Mouse (Mus musculus) liver, embryonic 13.5 days (tissue): ENCODE results near the gene Nxn. TPM values are rescaled to one million over a fixed set of nuclear protein-coding genes. Genes with fewer than 3 reads are reported as not detected.

Experiments used
- ATAC-seq: fragments of 200-750 bp; cut with Nextera tagmentation; 2 replicates; pipeline ENCODE4 v1.8.0; 2017; ENCODE audit warnings: low read depth, mild to moderate bottlenecking, moderate number of reproducible peaks, moderate library complexity
- DNase-seq: peaks from one replicate; pipeline ENCODE4 v3.0.0; 2022
- H3K27ac ChIP-seq: fragments of 300-500 bp; sonication (generic); 2 replicates; pipeline ENCODE4 v1.5.1; 2015; ENCODE audit warnings: moderate library complexity, mild to moderate bottlenecking, inconsistent platforms
- H3K27me3 ChIP-seq: fragments of 300-500 bp; sonication (generic); 2 replicates; pipeline ENCODE4 v1.6.1; 2015; ENCODE audit warnings: mild to moderate bottlenecking, inconsistent platforms
- H3K36me3 ChIP-seq: fragments of 300-500 bp; sonication (generic); 2 replicates; pipeline ENCODE4 v1.6.1; 2015; ENCODE audit warnings: mild to moderate bottlenecking, inconsistent platforms
- H3K4me1 ChIP-seq: fragments of 300-500 bp; sonication (generic); replicated peaks from 2 replicates; pipeline ENCODE4 v1.6.1; 2015; ENCODE audit warnings: inconsistent platforms
- H3K4me2 ChIP-seq: fragments of 300-500 bp; sonication (generic); 2 replicates; pipeline ENCODE4 v1.6.1; 2015; ENCODE audit warnings: inconsistent platforms, mild to moderate bottlenecking, moderate library complexity
- H3K4me3 ChIP-seq: fragments of 300-500 bp; sonication (generic); replicated peaks from 2 replicates; pipeline ENCODE4 v1.5.1; 2015; ENCODE audit warnings: mild to moderate bottlenecking, inconsistent platforms
- H3K9ac ChIP-seq: fragments of 300-500 bp; sonication (generic); 2 replicates; pipeline ENCODE4 v1.6.1; 2015; ENCODE audit warnings: mild to moderate bottlenecking, inconsistent platforms
- H3K9me3 ChIP-seq: fragments of 300-500 bp; sonication (generic); replicated peaks from 2 replicates; pipeline ENCODE4 v1.6.1; 2016; ENCODE audit warnings: inconsistent platforms
- WGBS: fragments of 180-500 bp; shearing (Covaris S2); methylation state at CpG from one replicate; pipeline ENCODE4 v1.1.7; 2015; ENCODE audit not compliant: insufficient replicate concordance; 5-methylcytosine and 5-hydroxymethylcytosine counted together
- polyA plus RNA-seq: library from polyadenylated mRNA; unstranded; fragments of >200 nt; fragmentation: Nextera tagmentation; extraction: Ambion mirVana; gene quantifications from 2 replicates; pipeline ENCODE4 v1.2.1, GENCODE M21; 2015

The Nxn gene
- polyA plus RNA-seq, 1 experiment from 2014 or later, result 3.2 TPM

DNA sequence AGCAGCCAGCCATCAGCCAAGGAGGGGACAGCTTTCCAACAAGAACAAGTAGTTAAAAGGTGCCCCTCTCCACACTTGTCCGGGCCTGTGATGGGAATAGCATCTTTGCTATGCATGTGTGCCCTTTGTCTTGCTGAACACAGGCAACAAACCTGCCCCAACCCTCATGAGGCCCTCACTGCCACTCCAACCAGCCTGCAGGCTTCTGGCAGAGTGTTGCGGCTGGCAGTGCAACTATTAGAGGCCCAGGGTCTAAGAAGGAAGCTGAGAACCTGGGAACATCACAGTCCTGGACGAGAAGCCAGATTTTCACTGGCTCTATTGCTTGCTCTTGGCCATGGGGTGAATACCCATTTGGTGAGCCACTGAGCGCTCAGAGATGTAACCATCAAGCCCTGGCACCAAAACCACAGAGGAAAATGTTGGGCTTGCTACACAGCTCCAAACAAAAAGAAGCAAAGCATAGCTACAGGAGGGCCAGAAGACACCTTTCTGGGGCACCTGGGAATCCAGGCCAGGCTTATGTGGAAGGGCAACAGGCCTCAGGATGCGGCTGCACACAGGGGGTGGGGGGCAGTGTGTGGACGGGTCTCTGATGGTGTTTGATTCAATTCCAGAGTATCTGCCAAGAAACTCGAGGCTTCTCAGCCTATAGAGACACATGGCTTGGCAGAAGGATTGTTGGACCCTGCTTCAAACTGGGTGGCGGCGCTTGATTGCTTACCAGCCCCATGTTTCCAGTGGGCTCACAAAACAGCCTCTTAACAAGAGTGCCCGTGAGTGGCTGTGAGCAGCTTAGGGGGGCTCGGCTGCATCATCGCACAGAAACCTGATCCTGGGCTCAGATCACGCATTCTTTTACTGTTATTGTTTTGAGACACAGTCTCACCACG, 119.7 kb downstream of the Nxn start:
- Histone ChIP-seq H3K9me3 (no peaks in the 10 kb centered on the region), H3K27ac (no peak overlapping the region), H3K36me3 (no peaks in the 10 kb centered on the region), H3K4me1 (no peaks in the 10 kb centered on the region), H3K4me3 (no peak overlapping the region), H3K27me3 (no peaks in the 10 kb centered on the region), H3K4me2 (no peak overlapping the region), H3K9ac (no peak overlapping the region)
- ATAC-seq (no peak), DNase-seq (no peak)
- 62% methylated on average over 14 of the region's 14 CpGs for WGBS

DNA sequence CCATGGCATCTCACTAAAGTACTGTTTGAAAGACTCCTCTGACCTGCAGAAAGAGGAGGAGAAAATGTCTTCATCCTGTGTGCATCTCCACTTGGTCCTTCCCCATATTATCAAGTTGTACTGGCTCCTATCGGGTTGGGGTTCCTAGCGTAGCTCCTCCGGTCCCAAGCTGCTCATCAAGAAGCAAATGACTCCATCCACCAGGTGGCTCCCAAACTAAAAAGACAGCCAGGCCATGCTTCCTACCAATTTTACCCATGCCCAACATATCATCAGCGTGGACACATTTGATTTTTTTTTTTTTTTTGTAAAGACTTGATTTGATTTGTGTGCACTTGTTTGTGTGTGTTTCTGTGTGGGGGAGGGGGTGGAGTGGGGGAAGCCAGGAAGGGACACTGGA, 126.5 kb downstream of the Nxn start:
- H3K4me2 ChIP-seq, result no peak overlapping the region
- WGBS, result 76% methylated on average over 4 of the region's 4 CpGs
- no peak overlapping the region for H3K27ac ChIP-seq
- DNase-seq, result no peak
- no peaks in the 10 kb centered on the region for H3K4me1 ChIP-seq
- ATAC-seq, result no peak
- no peak overlapping the region for H3K4me3 ChIP-seq
- no peaks in the 10 kb centered on the region for H3K9me3 ChIP-seq
- no peaks in the 10 kb centered on the region for H3K36me3 ChIP-seq
- no peak overlapping the region for H3K9ac ChIP-seq
- no peaks in the 10 kb centered on the region for H3K27me3 ChIP-seq

DNA sequence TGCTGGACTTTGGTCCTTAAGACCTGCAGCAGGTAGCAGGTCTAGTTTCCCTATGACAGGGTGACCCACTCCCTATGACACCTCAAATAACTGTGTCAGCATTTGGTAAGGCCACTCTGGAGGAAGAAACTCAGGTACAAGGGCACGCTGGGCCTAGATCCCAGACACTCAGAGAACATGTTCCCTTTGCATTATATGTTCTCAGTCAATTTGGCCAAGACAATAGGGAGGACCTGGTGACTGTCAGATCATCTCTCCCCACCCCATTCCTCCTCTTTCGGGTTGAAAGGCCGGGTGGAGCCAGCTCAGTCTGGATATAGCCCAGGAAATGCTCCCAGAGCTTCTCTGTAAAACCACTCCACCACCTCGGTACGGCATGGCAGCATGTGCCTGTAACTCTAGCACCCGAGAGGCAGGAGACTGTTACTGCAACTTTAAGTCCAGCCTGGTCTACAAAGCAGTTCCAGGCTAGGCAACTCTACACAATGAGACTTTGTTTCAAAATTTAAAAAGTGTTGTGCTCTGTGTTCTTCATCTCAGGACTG, 130.3 kb downstream of the Nxn start:
- Histone ChIP-seq H3K4me3 (no peak overlapping the region), H3K9ac (no peak overlapping the region), H3K27ac (no peak overlapping the region), H3K4me2 (no peak overlapping the region), H3K9me3 (no peaks in the 10 kb centered on the region), H3K27me3 (no peaks in the 10 kb centered on the region), H3K36me3 (no peaks in the 10 kb centered on the region), H3K4me1 (no peaks in the 10 kb centered on the region)
- WGBS, result 65% methylated on average over 6 of the region's 6 CpGs
- no peak for DNase-seq
- no peak for ATAC-seq

DNA sequence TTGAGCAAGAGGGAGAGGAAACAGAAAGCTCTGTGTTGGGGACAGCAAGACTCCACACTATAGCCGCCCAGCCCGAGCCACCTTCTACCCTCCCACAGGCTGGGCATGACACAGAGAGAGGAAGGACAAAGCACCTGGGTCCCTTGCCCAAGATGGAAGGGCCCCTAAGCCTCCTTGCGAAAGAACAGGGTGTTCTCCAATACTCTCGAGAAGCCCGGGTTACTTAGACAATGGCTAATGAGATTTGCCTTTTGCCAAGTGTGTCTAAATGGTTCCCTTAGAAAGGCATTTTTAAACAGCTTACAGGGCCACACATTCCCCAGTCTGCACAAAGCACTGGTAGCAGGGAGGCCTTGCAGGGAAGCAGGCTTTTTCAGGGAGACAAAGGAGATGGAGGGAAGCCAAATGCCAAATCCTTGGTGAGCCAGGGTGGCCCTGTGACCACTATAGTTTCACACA, 130.9 kb downstream of the Nxn start:
- H3K9ac ChIP-seq, result no peak overlapping the region
- H3K9me3 ChIP-seq, result no peaks in the 10 kb centered on the region
- H3K4me1 ChIP-seq, result no peaks in the 10 kb centered on the region
- no peak overlapping the region for H3K4me2 ChIP-seq
- ATAC-seq, result no peak
- WGBS, result 62% methylated on average over 5 of the region's 5 CpGs
- no peaks in the 10 kb centered on the region for H3K27me3 ChIP-seq
- DNase-seq, result no peak
- H3K36me3 ChIP-seq, result no peaks in the 10 kb centered on the region
- no peak overlapping the region for H3K27ac ChIP-seq
- H3K4me3 ChIP-seq, result no peak overlapping the region

DNA sequence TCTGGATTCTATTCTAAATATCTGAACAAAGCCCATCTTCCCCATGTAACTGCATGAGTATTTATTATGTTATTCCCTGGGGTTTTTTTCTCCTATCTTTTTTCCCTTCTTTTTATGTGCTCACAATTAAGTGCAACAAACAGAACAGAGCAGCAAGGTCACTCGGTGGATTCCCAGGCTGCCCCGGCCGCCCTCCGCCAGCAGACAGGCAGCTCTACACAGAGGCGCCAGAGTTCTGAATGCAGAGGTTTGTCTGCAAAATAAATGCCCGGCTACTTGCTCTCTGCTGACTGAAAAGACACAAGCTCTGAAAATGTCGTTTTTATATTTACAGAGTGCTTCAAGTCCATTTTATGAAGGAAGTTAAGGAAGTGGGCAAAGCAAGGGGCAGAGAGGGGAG, 131.4 kb downstream of the Nxn start:
- Histone ChIP-seq H3K9ac (no peak overlapping the region), H3K9me3 (no peaks in the 10 kb centered on the region), H3K4me1 (no peaks in the 10 kb centered on the region), H3K27me3 (no peaks in the 10 kb centered on the region), H3K27ac (no peak overlapping the region), H3K36me3 (no peaks in the 10 kb centered on the region), H3K4me2 (no peak overlapping the region), H3K4me3 (no peak overlapping the region)
- DNase-seq (no peak), ATAC-seq (no peak)
- WGBS, result 66% methylated on average over 7 of the region's 7 CpGs

DNA sequence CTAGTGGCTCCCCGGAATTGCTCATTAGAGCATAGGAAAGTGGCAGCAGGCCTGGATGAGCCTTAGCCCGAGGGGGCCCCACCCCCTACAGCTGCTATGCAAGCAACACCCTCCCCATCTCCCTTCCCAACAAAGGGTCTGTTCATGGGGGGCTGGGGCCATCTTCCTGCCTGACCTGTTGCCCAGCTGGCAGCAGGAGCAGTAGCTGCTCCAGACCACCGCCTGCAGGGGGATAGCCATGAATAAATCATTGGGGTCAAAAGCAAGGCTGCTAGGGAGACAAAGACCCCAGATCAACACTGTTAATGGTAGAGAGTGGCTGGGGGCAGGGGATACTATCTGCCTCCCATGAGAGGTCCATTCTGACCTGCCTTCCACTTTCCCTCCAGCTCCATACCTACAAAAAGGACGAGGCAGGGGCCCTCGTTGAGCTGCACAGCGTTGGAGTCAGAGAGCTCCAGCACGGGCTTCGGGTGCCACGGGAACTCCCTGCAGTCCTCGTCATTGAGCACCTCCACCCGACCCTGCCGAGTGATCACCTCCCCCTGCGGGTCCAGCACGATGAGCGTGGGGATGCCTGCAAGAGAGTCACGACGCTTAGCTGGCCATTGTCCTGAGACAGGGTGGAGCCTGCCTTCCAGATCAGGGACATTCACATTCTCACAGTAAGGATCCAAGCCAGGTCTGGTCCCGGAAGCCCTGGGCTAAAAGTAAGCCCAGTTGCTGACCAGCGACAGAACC, 136.2 kb downstream of the Nxn start:
- no peak overlapping the region for H3K4me3 ChIP-seq
- H3K9me3 ChIP-seq, result no peaks in the 10 kb centered on the region
- H3K4me1 ChIP-seq, result peaks cover 11% of the 10 kb centered on the region; the same call in 1 of the 2 replicates
- 52% methylated on average over 19 of the region's 19 CpGs for WGBS
- no peak overlapping the region for H3K4me2 ChIP-seq
- DNase-seq (no peak), ATAC-seq (no peak)
- H3K27me3 ChIP-seq, result no peaks in the 10 kb centered on the region
- H3K27ac ChIP-seq, result no peak overlapping the region
- no peak overlapping the region for H3K9ac ChIP-seq
- no peaks in the 10 kb centered on the region for H3K36me3 ChIP-seq

DNA sequence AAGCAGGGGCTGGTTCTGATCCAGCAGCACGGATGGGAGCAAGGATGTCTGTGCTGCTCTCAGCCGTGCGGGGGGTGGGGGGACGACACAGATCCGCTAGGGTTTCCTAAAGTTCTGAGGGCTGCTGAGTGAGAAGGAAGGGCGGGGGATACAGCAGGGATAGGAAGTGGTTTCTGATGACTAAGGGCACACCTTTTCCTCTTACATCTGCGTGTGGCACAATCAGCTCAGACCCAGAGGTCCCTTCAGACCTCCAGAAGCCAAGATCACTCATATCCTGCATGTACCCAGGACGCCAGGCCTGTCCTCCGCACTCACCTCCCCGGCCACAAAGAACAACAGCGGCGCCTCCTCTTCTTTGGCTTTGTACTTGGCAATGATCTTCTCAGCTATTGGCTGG, 137.7 kb downstream of the Nxn start:
- H3K9ac ChIP-seq, result no peak overlapping the region
- ATAC-seq (no peak), DNase-seq (no peak)
- no peaks in the 10 kb centered on the region for H3K36me3 ChIP-seq
- no peak overlapping the region for H3K27ac ChIP-seq
- H3K4me1 ChIP-seq, result peaks cover 11% of the 10 kb centered on the region; the same call in 1 of the 2 replicates
- no peaks in the 10 kb centered on the region for H3K27me3 ChIP-seq
- H3K4me3 ChIP-seq, result no peak overlapping the region
- no peaks in the 10 kb centered on the region for H3K9me3 ChIP-seq
- H3K4me2 ChIP-seq, result no peak overlapping the region
- 27% methylated on average over 12 of the region's 12 CpGs for WGBS

DNA sequence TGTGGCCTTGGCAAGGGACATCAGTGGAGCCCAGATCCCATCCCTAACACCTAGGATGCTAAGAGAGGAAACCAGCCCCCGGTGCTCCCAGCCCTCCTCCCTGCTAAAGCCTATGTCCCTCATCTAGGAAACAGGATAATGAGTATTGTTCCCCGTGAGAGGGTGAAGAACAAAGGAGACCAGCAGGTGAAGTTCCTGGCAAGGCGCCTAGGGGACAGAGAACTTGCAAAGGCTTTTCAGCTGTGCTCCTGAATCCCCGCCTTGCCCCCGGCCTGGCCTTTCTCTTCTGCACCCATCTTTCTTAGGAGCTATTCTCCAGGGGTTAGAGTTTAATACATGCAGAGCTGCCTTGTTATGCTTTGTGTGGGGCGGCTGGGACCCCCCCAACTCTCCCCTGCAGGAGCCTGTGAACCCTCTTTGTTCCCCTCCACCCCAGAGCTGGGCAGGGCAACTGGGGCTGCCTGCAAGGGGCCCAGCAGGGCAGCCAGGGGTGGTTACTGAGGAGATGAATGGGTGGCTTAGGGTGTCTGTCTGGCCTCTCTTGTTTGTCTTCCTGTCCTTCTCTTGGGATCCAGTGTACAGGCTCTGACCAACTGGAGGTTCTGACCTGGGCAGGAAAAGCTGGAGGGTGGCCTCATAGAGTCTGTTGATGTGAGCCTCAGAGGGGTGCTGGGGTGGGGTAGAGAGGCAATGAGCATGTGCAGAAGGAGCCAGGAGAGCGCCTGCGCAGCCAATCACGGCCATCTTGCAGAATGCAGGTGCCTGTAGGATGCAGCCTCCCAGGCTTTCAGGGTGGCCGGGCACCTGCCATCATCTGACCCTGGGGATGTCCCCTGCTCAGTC, 138.5 kb downstream of the Nxn start:
- no peak for ATAC-seq
- DNase-seq, result no peak
- Histone ChIP-seq H3K9me3 (no peaks in the 10 kb centered on the region), H3K9ac (no peak overlapping the region), H3K36me3 (no peaks in the 10 kb centered on the region), H3K27ac (no peak overlapping the region), H3K27me3 (no peaks in the 10 kb centered on the region), H3K4me2 (no peak overlapping the region), H3K4me1 (peaks cover 11% of the 10 kb centered on the region; the same call in 1 of the 2 replicates), H3K4me3 (no peak overlapping the region)
- WGBS, result 62% methylated on average over 10 of the region's 10 CpGs

DNA sequence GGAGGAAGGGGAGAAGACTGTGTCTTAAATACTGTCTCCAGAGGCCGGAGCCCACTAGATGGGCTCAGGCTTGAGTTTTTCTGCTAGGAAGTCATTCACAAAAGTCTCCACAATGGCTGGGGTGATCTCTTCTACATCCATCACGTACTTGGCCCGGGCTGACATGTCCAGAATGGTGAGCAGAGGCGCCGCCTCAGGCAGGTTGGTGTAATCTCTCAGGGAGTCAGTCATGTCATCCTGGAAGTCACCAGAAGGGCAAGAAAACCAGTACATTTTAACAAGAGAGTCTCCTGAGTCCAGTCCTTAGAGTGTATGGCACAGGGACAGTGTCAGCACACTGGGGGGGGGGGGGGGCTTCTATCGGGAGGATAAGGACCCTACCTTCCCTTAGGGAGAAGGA, 140.4 kb downstream of the Nxn start:
- H3K27ac ChIP-seq, result no peak overlapping the region
- no peaks in the 10 kb centered on the region for H3K36me3 ChIP-seq
- H3K9ac ChIP-seq, result no peak overlapping the region
- DNase-seq (no peak), ATAC-seq (no peak)
- no peak overlapping the region for H3K4me2 ChIP-seq
- H3K4me1 ChIP-seq, result peaks cover 11% of the 10 kb centered on the region; the same call in 1 of the 2 replicates
- 70% methylated on average over 6 of the region's 6 CpGs for WGBS
- H3K4me3 ChIP-seq, result no peak overlapping the region
- H3K9me3 ChIP-seq, result no peaks in the 10 kb centered on the region
- H3K27me3 ChIP-seq, result no peaks in the 10 kb centered on the region

DNA sequence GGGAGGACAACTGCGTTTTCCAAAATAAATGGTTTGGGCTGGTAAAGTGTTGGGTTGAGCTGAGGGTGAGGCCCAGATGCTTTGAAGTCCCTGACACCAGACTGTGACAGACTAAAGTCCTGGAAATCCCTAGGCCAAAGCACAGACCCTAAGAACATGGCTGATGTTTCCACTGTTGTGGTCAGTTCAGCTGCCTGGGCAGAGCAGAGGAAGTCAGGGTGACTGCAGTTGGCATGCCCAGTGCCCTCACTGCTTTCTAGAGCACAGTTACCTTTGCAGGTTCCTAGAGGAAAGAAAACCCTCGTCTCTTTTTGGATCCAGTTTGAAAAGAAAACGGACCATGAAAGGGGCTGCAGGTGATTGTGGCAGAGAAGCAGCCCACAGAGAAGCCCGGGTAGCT, 141.6 kb downstream of the Nxn start:
- H3K9me3 ChIP-seq, result no peaks in the 10 kb centered on the region
- no peak overlapping the region for H3K4me3 ChIP-seq
- no peak overlapping the region for H3K27ac ChIP-seq
- H3K36me3 ChIP-seq, result no peaks in the 10 kb centered on the region
- H3K4me1 ChIP-seq, result peaks cover 14% of the 10 kb centered on the region; the same call in 1 of the 2 replicates
- DNase-seq, result no peak
- no peak overlapping the region for H3K9ac ChIP-seq
- 63% methylated on average over 4 of the region's 4 CpGs for WGBS
- no peak for ATAC-seq
- no peak overlapping the region for H3K4me2 ChIP-seq
- no peaks in the 10 kb centered on the region for H3K27me3 ChIP-seq

DNA sequence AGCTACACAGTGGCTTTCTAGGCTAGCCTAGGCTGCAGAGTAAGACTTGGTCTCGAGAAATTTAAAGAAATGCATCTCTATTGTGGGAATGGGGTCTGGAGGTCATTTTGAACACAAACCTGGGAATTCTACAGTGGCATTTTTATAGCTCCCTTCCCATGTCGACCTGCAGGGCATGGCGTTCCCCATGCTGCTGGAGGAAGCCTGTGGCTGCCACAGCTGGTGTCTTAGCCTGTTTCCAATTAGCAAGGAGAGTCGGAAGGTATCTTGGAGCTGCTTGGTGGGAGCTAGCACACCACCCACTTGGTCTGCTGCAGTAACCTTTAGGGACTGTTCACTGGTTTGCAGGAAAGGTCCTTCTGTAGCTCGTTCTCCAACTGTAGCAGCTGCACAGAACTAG, 142.8 kb downstream of the Nxn start:
- Histone ChIP-seq H3K4me1 (peaks cover 7% of the 10 kb centered on the region; the same call in 1 of the 2 replicates), H3K36me3 (peaks cover 6% of the 10 kb centered on the region), H3K9me3 (no peaks in the 10 kb centered on the region), H3K4me2 (no peak overlapping the region), H3K4me3 (no peak overlapping the region), H3K9ac (no peak overlapping the region), H3K27ac (no peak overlapping the region), H3K27me3 (no peaks in the 10 kb centered on the region)
- no peak for ATAC-seq
- DNase-seq, result no peak
- WGBS, result 46% methylated on average over 5 of the region's 5 CpGs
